Mouse (Mus musculus) cortical plate, adult 2 months (tissue): ENCODE measurements around the gene Rap1gap. TPM values are rescaled to one million over a fixed set of nuclear protein-coding genes. Genes with fewer than 3 reads are reported as not detected.

Experiments
- H3K27ac ChIP-seq: fragments of 200-500 bp; 2 replicates; pipeline ENCODE4 v1.5.1; 2012; ENCODE audit warnings: low read length, control low read depth, inconsistent platforms; ENCODE audit not compliant: insufficient read depth
- H3K4me1 ChIP-seq: fragments of 200-500 bp; 2 replicates; pipeline ENCODE4 v1.6.1; 2011; ENCODE audit warnings: low read length; ENCODE audit not compliant: control insufficient read depth, insufficient read depth
- H3K4me3 ChIP-seq: fragments of 200-500 bp; 2 replicates; pipeline ENCODE4 v1.5.1; 2011; ENCODE audit warnings: mild to moderate bottlenecking, low read length, control low read depth; ENCODE audit not compliant: insufficient read depth
- CTCF ChIP-seq: fragments of 200-500 bp; IDR thresholded peaks from 2 replicates; pipeline ENCODE4 v1.5.1; 2011; ENCODE audit warnings: mild to moderate bottlenecking, control low read depth, low read length; ENCODE audit not compliant: insufficient read depth; ENCODE audit errors: extremely low read depth
- POLR2A ChIP-seq: fragments of 200-500 bp; IDR thresholded peaks from 2 replicates; pipeline ENCODE4 v1.6.1; 2011; ENCODE audit warnings: mild to moderate bottlenecking, low read length, control low read depth; ENCODE audit not compliant: insufficient read depth; ENCODE audit errors: extremely low read depth
- polyA plus RNA-seq: library from polyadenylated mRNA; depleted of rRNA; stranded (reverse); fragments of >200 nt; gene quantifications from 2 replicates; pipeline ENCODE4 v1.2.3, GENCODE M21; 2012

The Rap1gap gene
- polyA plus RNA-seq, 1 experiment = 383 TPM

DNA sequence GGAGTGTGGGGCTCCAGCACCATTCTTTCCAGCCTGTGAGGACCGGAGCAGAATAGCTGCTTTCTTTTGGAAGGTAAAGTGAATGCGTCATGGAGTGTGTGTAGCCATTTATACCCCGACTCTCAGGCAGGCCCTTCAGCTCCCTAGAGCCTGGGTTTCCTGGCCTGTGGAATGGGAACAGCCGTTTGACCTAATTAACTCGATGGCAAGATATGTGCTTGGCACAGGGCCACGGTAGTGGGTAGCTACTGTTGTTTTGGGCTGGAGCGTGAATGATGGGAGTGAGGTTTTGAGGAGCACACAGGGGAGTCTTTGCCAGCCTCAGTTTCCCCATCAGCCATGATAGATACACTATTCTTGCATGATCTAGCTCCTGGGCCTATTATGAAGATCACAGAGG lies 11.0 kb downstream of the Rap1gap start:
- TF ChIP-seq CTCF (no peak), POLR2A (no peak)
- H3K4me1 ChIP-seq = peaks cover 21% of the 10 kb centered on the region
- H3K4me3 ChIP-seq = no peak overlapping the region
- no peak overlapping the region for H3K27ac ChIP-seq

DNA sequence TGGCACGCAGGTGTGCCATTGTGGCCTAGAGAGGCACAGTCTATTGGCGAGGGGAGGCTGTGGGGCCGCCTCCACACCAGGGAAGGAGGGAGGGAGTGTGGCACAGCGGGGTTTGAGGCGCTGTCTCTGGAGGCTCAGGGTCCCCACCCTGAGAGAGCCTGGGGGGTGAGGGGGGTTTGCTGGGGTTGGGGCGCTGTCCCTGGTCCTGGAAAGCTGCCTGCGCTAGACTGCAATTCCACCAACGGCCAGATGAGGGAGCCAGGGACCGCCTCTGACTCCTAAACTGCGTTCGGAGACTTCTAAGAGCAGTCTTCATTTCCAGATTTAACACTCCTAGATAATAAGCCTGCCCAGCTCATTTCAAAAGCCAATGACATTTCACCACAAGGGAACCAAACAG lies 11.5 kb downstream of the Rap1gap start:
- H3K4me3 ChIP-seq = no peak overlapping the region
- H3K27ac ChIP-seq = no peak overlapping the region

DNA sequence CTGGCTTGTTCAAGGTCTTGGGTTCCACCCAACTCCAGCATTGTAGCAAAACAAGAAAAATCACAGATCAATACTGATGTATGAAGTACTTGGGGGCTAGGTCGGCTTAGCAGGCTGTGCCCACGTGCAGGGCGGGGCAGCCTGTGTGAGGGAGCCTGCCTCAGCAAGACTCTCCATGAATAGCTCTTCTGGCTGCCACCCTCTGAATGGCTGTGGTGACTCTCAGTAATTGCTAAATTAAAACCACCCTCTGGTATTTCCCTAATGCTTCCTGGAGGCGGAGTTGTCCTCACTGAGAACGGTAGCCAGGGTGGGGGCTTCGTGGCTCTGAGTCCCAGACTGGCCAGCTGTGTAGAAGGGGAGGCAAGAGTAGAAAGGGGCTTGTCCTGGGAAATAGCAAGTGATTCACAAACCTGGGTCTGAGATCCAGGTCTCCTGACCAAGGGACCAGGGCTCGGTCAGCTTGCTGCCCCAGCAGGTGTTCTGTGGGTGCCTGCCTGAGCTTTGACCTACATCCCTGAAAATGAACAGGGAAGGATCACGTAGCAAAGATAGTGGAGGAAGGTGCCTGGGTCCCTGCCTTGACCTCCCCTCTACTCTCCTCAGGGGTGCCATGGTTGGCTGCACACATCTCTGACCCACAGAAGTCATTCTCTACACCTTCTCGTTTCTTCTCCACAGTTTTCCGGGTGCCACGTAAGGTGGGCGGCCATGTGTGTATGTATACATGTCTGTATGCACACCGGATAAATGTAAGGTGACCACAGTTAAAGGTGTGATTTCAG lies 12.4 kb downstream of the Rap1gap start:
- Histone ChIP-seq H3K4me1 (peaks cover 25% of the 10 kb centered on the region), H3K27ac (no peak overlapping the region), H3K4me3 (no peak overlapping the region)
- no peak for TF ChIP-seq CTCF
- TF ChIP-seq POLR2A = no peak

More for the DNA sequence above, 11.5 kb downstream of the Rap1gap start:
- TF ChIP-seq POLR2A = no peak
- peak; percentile 92 for TF ChIP-seq CTCF
- H3K4me1 ChIP-seq = peaks cover 25% of the 10 kb centered on the region

DNA sequence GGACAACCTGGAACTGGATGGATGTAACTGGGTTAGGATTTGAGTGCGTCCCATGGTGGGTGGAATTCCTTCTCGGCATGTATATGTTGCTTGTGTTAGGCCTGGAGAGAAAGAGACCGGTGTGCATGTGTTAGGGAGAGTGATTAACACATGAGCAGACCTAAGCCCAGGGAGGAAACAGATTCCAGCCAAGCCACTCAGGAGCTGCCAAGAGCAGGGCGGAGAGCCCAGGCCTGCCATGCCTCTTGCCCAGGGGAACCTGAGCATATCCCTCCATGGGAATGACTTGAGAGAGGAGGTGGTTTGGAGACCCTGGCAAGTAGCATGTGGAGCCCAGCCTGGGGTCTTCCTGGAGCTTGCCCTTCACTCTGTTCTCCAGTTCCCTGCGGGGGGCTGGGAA lies 13.4 kb downstream of the Rap1gap start:
- no peak for TF ChIP-seq CTCF
- TF ChIP-seq POLR2A = no peak
- Histone ChIP-seq H3K27ac (no peak overlapping the region), H3K4me1 (peaks cover 30% of the 10 kb centered on the region), H3K4me3 (no peak overlapping the region)

DNA sequence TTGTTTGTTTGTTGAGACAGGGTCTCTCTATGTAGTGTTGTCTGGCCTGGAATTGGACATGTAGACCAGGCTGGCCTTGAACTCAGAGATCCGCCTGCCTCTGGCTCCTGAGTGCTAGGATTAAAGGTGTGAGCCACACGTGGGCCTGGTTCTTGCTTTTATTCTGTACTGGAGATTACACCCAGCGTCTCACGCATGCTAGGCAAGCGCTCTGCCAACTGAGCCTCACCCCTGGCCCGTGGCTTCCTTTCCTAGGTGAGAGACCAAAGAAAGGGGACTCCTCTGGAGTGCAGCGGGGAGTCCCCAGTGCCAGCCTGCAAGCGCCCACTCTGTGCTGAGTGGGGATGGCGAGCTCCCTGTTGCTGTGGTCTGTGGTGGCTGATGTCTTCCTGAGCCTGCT lies 14.0 kb downstream of the Rap1gap start:
- no peak for TF ChIP-seq POLR2A
- no peak for TF ChIP-seq CTCF
- no peak overlapping the region for H3K27ac ChIP-seq
- H3K4me3 ChIP-seq = no peak overlapping the region
- peaks cover 28% of the 10 kb centered on the region for H3K4me1 ChIP-seq

DNA sequence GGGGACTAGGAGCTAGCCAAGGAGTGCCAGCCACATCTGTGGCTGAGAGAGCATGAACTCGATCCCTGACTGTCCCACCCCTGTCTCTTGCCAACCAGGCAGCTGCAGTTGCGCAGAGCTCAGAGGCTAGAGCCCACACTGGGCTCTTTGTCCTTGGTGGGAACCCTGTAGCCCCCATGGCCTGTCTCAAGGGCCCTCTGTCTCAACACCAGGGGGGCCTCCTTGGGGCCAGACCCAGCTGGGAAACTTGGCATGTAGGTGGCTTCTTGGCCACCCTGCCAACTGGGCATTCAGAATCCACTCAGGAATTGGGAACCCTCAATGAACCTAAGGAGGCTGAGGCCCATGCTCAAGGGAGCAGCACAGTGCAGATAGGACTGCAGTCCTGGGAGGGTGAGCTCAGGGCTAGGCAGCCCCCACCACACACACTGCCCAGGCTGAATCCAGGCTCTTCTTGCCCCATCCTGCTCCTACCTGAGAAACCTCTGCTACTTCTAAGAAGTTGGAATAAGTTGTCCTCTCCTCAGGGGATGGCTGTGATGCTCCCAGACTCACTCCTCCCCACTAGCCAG lies 15.5 kb downstream of the Rap1gap start:
- TF ChIP-seq CTCF (no peak), POLR2A (no peak)
- Histone ChIP-seq H3K27ac (peak overlapping the region; percentile 40; the same call in 1 of the 2 replicates), H3K4me1 (peaks cover 29% of the 10 kb centered on the region), H3K4me3 (no peak overlapping the region)

DNA sequence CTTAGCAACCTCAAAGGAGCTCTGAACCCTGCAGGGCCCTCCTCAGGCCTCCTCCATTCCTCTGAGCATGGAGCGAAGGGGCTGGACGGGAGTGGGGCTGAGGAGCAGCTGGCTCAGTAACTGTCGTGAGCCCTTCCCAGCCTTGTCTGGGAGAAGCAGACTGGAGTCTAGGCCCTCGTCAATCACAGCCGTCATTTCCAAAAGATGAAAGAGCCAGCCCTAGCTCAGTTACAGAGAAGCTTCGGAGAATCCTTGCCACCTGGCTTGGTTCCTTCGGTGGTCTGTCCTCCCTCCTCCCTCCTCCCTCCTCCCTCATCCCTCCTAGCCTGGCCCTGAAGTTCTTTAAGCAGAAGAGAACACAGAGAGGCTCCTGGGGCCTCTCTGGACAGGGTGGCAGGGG lies 16.2 kb downstream of the Rap1gap start:
- Histone ChIP-seq H3K4me3 (peak overlapping the region; percentile 25; the same call in 1 of the 2 replicates), H3K4me1 (peaks cover 28% of the 10 kb centered on the region), H3K27ac (peak overlapping the region; percentile 40)
- TF ChIP-seq POLR2A = no peak
- TF ChIP-seq CTCF = no peak

DNA sequence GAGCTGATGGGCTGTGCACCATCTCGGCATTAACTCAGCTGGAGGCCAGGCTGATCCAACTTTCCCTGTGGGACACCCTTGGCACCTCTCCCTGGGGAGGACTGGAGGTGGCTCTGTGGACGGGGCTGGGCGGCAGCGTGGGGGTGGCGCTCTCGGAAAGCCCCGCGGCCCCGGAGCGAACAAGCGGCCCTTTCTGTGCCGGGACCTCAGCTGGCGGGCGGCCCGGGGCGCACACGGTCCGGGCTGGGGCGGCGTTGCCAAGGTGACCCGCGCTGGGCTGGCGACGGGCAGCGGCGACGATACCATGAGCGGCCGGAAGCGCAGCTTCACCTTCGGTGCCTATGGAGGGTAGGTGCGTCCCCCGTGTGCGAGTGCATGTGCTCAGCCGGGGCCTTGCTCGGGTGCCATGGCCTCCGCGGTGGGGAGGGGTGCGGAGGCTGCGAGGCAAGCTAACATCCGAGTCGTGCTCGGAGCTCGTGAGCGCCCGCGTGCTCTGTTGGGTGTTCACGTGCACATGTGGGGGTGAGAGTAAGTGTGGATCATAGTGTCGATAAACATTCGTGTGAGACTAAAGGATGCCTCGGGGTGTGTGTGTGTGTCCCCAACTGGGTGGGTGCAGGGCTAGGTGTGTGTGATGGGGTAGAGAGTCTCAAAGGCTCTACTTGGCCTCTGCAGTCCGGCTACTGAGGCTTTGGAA lies 17.0 kb downstream of the Rap1gap start:
- no peak for TF ChIP-seq POLR2A
- H3K4me3 ChIP-seq = peak overlapping the region; percentile 25
- H3K4me1 ChIP-seq = peaks cover 29% of the 10 kb centered on the region
- H3K27ac ChIP-seq = peak overlapping the region; percentile 2

DNA sequence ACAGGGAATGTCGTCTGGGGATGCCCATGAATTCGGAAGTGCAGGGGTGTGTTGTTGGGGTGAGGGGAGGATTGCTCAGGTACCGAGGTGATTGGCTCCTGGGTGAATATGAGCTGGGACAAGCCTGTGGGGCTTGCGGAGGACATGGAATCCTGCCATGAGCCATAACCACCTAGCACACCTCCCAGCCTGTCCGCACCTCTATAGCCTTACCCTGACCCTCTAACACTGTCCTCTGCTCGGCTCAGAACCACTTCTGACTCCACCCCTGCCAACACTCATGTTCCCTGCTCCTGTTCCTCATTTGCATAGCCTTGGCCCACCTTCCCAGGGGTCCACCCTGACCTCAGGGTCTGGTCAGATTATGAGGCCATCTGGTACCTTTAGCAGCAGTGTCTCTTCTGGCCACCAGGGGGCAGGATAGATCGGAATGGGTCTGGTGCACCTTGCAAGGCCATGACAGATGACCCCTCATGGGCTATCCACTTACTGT lies 18.5 kb downstream of the Rap1gap start:
- H3K27ac ChIP-seq = no peak overlapping the region
- H3K4me3 ChIP-seq = no peak overlapping the region
- H3K4me1 ChIP-seq = peaks cover 18% of the 10 kb centered on the region
- TF ChIP-seq POLR2A (no peak), CTCF (peak; percentile 78)

DNA sequence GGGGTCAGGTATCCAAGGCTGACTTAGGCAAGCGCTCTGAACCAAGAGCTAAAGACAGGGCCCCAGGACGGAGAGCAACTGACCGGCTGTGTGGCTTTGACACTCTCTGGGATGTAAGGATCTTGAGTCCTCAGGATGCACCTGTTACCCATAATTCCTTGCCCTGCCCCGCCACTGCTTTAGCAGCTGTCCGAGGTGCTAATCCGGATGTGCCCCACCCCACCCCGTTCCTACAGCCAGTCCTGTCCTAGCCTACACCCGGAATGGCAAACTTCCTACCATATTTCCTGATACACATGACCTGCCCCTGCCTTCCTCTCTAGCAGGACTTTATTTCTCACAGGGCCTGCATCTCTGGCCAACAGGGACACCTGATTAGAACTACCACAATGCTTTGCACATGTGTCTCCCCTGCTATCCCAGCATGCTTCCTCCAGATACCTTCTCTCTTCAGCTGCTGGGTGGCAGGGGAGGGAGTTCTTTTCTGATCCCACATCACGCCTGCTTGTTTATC lies 20.4 kb downstream of the Rap1gap start:
- no peak overlapping the region for H3K27ac ChIP-seq
- H3K4me1 ChIP-seq = peaks cover 16% of the 10 kb centered on the region
- no peak overlapping the region for H3K4me3 ChIP-seq
- no peak for TF ChIP-seq POLR2A
- TF ChIP-seq CTCF = no peak
